Mouse (Mus musculus) kidney, postnatal 0 days (tissue): ENCODE data around the gene Gm266. TPM values are rescaled to one million over a fixed set of nuclear protein-coding genes. Genes with fewer than 3 reads are reported as not detected.

Experiments
- ATAC-seq: fragments of 200-750 bp; cut with Nextera tagmentation; replicated peaks from 2 replicates; pipeline ENCODE4 v1.8.0; 2017; ENCODE audit warnings: low read depth, moderate number of reproducible peaks, moderate TSS enrichment, moderate library complexity; ENCODE audit not compliant: low FRiP score
- DNase-seq: peaks from one replicate; pipeline ENCODE4 v3.0.0-alpha.2; 2016; ENCODE audit warnings: low spot score
- H3K27ac ChIP-seq: fragments of 300-500 bp; sonication (generic); 2 replicates; pipeline ENCODE4 v1.5.1; 2014; ENCODE audit warnings: mild to moderate bottlenecking
- H3K27me3 ChIP-seq: fragments of 300-500 bp; sonication (generic); 2 replicates; pipeline ENCODE4 v1.6.1; 2014; ENCODE audit warnings: low read length, mixed read lengths; ENCODE audit not compliant: insufficient read depth
- H3K36me3 ChIP-seq: fragments of 300-500 bp; sonication (generic); 2 replicates; pipeline ENCODE4 v1.6.1; 2014; ENCODE audit warnings: low read length, mixed read lengths; ENCODE audit not compliant: insufficient read depth
- H3K4me1 ChIP-seq: fragments of 300-500 bp; sonication (generic); replicated peaks from 2 replicates; pipeline ENCODE4 v1.6.1; 2014; ENCODE audit warnings: antibody characterized with exemption, low read length, mixed read lengths; ENCODE audit not compliant: insufficient read depth
- H3K4me2 ChIP-seq: fragments of 300-500 bp; sonication (generic); 2 replicates; pipeline ENCODE4 v1.6.1; 2014; ENCODE audit warnings: mild to moderate bottlenecking, low read length, moderate library complexity, mixed read lengths
- H3K4me3 ChIP-seq: fragments of 300-500 bp; sonication (generic); replicated peaks from 2 replicates; pipeline ENCODE4 v1.5.1; 2014; ENCODE audit warnings: low read depth, low read length
- H3K9ac ChIP-seq: fragments of 300-500 bp; sonication (generic); 2 replicates; pipeline ENCODE4 v1.6.1; 2014; ENCODE audit warnings: low read depth, low read length
- H3K9me3 ChIP-seq: fragments of 300-500 bp; sonication (generic); replicated peaks from 2 replicates; pipeline ENCODE4 v1.6.1; 2016; ENCODE audit warnings: low read length, inconsistent platforms, mixed read lengths
- CTCF ChIP-seq: IDR thresholded peaks from 2 replicates; pipeline ENCODE4 v1.5.1; 2016; ENCODE audit warnings: antibody characterized with exemption, low read depth, mild to moderate bottlenecking, moderate library complexity
- WGBS: fragments of 180-500 bp; shearing (Covaris S2); extraction: QIAGEN DNeasy Blood & Tissue Kit; methylation state at CpG from one replicate; pipeline ENCODE4 v1.1.7; 2014; 5-methylcytosine and 5-hydroxymethylcytosine counted together
- polyA plus RNA-seq: library from polyadenylated mRNA; unstranded; fragments of >200 nt; fragmentation: Nextera tagmentation; extraction: Ambion mirVana; gene quantifications from 2 replicates; pipeline ENCODE4 v1.2.1, GENCODE M21; 2015

Gene Gm266
- polyA plus RNA-seq, 1 experiment from 2014 or later = 109 TPM

DNA sequence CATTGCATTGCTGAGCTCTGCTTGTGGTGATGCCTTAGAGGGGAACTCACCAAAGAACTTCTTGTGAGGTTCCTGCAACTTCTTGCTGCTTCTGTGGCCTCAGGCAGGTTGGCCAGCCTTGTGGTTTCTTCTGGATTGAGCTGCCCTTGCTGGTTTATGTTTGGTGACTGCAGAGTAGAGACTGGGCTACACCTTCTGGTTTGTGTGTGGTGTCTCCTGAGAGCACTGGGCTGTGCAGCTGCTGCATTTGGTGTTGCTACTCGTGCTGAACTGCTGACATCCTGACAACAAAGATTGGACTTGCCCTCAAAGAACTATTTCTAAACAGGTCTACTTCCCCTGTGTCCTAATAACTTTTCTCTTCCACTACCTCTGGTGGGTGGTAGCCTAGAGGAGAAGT is 38.8 kb upstream of the Gm266 start:
- DNase-seq = no peak
- no peak overlapping the region for H3K27ac ChIP-seq
- TF ChIP-seq CTCF = no peak
- ATAC-seq = no peak
- no peaks in the 10 kb centered on the region for H3K27me3 ChIP-seq
- H3K4me2 ChIP-seq = no peak overlapping the region
- H3K4me1 ChIP-seq = no peaks in the 10 kb centered on the region
- no peak overlapping the region for H3K9ac ChIP-seq
- no peak overlapping the region for H3K4me3 ChIP-seq
- no peaks in the 10 kb centered on the region for H3K9me3 ChIP-seq
- H3K36me3 ChIP-seq = no peaks in the 10 kb centered on the region
- 57% methylated on average over 1 of the region's 1 CpGs for whole genome bisulfite sequencing

DNA sequence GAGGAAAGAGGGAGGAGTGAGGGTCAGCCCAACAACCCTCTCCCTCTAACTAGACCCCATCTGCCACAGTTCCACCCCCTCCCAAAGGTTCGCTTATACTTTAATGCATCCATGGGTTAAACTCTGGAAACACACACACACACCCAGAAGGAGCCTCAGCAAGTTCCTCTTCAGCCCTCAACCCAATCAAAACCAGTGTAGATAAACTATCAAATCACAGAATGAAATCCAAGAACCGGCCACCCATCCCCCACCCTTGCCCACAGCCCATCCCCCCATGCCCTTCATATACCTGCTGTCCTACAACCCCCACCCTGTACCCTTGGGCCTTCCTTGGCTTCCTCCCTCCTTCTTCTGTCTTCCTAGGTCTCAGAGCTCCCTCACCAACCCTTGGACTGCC is 35.4 kb upstream of the Gm266 start:
- no peaks in the 10 kb centered on the region for H3K4me1 ChIP-seq
- TF ChIP-seq CTCF = no peak
- no peak overlapping the region for H3K27ac ChIP-seq
- H3K9ac ChIP-seq = no peak overlapping the region
- H3K4me2 ChIP-seq = no peak overlapping the region
- no peaks in the 10 kb centered on the region for H3K9me3 ChIP-seq
- ATAC-seq (no peak), DNase-seq (no peak)
- no peak overlapping the region for H3K4me3 ChIP-seq
- H3K36me3 ChIP-seq = no peaks in the 10 kb centered on the region
- 70% methylated on average over 2 of the region's 2 CpGs for WGBS
- H3K27me3 ChIP-seq = no peaks in the 10 kb centered on the region

DNA sequence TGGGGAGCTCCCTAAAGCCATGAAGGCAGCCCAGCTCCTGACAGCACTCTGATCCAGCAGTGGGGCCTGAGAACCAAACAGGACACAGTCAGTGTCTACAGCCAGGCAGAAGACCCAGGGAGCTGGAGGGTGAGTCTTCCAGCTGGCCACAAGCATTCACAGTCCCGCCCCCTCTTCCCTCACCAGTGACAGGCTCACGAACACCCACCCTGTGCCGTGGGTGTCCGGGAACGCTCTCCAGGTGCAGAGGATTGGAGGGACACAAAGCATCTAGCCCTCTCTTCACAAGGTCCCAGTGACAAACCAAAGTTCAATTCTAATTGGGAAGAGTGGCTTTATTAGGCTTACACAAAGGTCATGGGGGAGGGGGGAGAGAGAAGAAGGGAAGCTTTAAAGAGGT is 34.2 kb upstream of the Gm266 start:
- Histone ChIP-seq H3K4me2 (no peak overlapping the region), H3K4me1 (no peaks in the 10 kb centered on the region), H3K27me3 (no peaks in the 10 kb centered on the region), H3K9ac (no peak overlapping the region), H3K9me3 (no peaks in the 10 kb centered on the region), H3K27ac (no peak overlapping the region), H3K4me3 (no peak overlapping the region), H3K36me3 (no peaks in the 10 kb centered on the region)
- 73% methylated on average over 5 of the region's 5 CpGs for WGBS
- ATAC-seq (no peak), DNase-seq (no peak)
- no peak for TF ChIP-seq CTCF

DNA sequence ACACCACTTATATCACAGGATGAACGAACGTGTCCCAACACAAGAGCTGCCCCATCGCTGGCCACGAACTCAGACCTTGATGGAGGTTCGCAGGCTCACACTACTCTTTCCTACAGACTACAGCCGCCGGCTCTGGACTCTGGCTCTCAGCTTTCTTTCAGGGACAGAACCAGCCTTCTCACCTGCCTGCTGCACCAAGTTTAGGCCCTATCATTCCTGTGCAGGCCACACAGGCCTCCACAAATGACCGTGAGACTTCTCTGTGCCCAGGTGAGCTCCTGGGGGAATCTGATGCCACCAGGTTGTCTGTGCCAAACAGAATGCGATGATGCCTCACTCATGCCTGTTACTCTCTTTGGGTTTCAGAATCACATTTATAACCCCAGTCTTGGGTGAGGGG is 32.8 kb upstream of the Gm266 start:
- H3K36me3 ChIP-seq = no peaks in the 10 kb centered on the region
- H3K4me2 ChIP-seq = no peak overlapping the region
- no peaks in the 10 kb centered on the region for H3K9me3 ChIP-seq
- ATAC-seq (no peak), DNase-seq (no peak)
- 90% methylated on average over 9 of the region's 9 CpGs for WGBS
- no peak overlapping the region for H3K27ac ChIP-seq
- TF ChIP-seq CTCF = no peak
- H3K4me1 ChIP-seq = 0 out of 2 replicates have a peak, but pooled peaks cover 7% of the 10 kb centered on the region
- no peaks in the 10 kb centered on the region for H3K27me3 ChIP-seq
- H3K9ac ChIP-seq = no peak overlapping the region
- H3K4me3 ChIP-seq = no peak overlapping the region

DNA sequence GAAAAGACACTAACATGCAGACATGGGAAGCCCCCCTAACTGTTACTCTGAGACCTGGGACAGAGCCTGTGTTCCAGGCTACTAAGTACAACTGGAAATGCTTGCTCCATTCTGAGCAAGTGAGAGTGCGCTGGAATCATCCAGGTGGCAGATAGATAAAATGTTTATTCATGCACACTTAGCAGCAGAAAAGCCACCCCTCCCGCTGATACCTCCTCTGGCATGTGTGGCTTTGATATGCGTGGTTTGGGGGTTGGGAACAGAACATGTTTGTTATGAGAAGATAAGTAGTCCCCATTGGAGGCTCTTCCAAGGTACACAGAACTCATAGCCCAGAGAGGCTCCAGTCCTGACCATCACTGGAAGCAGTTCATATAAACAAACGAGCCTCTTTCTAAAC is 32.3 kb upstream of the Gm266 start:
- Histone ChIP-seq H3K36me3 (no peaks in the 10 kb centered on the region), H3K27ac (no peak overlapping the region), H3K4me3 (no peak overlapping the region), H3K27me3 (no peaks in the 10 kb centered on the region), H3K9me3 (no peaks in the 10 kb centered on the region), H3K4me1 (0 out of 2 replicates have a peak, but pooled peaks cover 7% of the 10 kb centered on the region), H3K4me2 (no peak overlapping the region), H3K9ac (no peak overlapping the region)
- DNase-seq (no peak), ATAC-seq (no peak)
- no peak for TF ChIP-seq CTCF
- 71% methylated on average over 4 of the region's 4 CpGs for WGBS

DNA sequence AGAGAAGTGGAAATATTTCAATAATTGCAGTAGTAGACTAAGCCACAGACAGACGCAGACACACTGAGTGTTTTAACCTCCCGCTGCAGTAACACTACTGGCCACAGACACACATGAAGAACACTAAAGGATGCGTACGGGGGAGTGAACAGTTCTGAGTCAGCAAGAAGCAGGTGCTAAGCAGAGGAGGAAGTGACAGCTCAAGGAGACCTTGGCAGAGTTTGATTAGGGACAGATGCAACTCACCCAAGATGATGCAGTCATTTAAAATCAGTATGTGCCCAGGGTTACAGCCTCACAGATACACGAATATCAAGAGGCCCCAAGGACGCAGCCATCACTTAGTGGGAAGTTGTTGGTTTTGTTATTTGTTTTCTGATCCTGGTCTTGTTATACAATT is 31.2 kb upstream of the Gm266 start:
- no peak overlapping the region for H3K27ac ChIP-seq
- DNase-seq = no peak
- H3K9ac ChIP-seq = no peak overlapping the region
- H3K27me3 ChIP-seq = no peaks in the 10 kb centered on the region
- 0 out of 2 replicates have a peak, but pooled peaks cover 7% of the 10 kb centered on the region for H3K4me1 ChIP-seq
- no peaks in the 10 kb centered on the region for H3K36me3 ChIP-seq
- WGBS = 70% methylated on average over 6 of the region's 6 CpGs
- H3K4me2 ChIP-seq = no peak overlapping the region
- H3K9me3 ChIP-seq = no peaks in the 10 kb centered on the region
- H3K4me3 ChIP-seq = no peak overlapping the region
- no peak for TF ChIP-seq CTCF
- no peak for ATAC-seq

DNA sequence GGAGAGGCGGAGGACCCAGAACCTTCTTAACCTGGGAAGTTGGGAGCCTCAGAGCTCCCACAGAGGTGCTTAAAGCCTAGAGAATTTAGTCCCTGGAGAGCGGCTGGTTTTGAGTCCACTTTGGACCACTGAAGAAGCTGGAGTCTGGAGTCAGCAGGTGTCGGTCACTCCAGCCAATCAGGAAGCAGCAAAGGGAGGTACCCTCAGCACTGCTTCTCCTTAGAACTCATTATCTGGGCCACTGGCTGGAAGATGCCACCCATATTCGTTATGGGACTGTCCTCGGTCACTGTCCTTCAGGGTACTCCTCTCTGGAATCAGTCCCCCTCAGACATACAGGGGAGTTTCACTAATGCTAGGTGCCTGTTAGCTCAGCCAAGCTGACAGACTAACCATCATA is 30.3 kb upstream of the Gm266 start:
- H3K27me3 ChIP-seq = no peaks in the 10 kb centered on the region
- 94% methylated on average over 5 of the region's 5 CpGs for WGBS
- no peak for ATAC-seq
- H3K4me3 ChIP-seq = no peak overlapping the region
- H3K36me3 ChIP-seq = no peaks in the 10 kb centered on the region
- 0 out of 2 replicates have a peak, but pooled peaks cover 7% of the 10 kb centered on the region for H3K4me1 ChIP-seq
- no peak overlapping the region for H3K9ac ChIP-seq
- TF ChIP-seq CTCF = no peak
- DNase-seq = no peak
- H3K27ac ChIP-seq = no peak overlapping the region
- no peaks in the 10 kb centered on the region for H3K9me3 ChIP-seq
- no peak overlapping the region for H3K4me2 ChIP-seq
